Mouse (Mus musculus) embryonic stem cell, embryonic (primary cell): ENCODE measurements around the gene Macf1.
"Not testable (repeated sequence)": the region's sequence is repeated elsewhere in the genome, so short reads cannot be mapped to it uniquely, and the experiment has no call there.

Experiments
- CTCF ChIA-PET, 4 experiments: fragments of 300-600 bp in 2 of 4; fragments of 350-600 bp in 2 of 4; sonication (Branson Sonifier 250); formaldehyde crosslinking; loops; one replicate each; lab custom pipeline; 2022; ENCODE audit warnings: inconsistent platforms in 2 of 4; lab: Charles Lee
- POLR2A ChIA-PET, 4 experiments: fragments of 300-600 bp in 2 of 4; fragments of 350-600 bp in 2 of 4; sonication (Branson Sonifier 250); formaldehyde crosslinking; loops; one replicate each; lab custom pipeline; 2022; ENCODE audit warnings: antibody characterized with exemption in 4 of 4, inconsistent platforms in 1 of 4; lab: Charles Lee

The Macf1 gene

DNA sequence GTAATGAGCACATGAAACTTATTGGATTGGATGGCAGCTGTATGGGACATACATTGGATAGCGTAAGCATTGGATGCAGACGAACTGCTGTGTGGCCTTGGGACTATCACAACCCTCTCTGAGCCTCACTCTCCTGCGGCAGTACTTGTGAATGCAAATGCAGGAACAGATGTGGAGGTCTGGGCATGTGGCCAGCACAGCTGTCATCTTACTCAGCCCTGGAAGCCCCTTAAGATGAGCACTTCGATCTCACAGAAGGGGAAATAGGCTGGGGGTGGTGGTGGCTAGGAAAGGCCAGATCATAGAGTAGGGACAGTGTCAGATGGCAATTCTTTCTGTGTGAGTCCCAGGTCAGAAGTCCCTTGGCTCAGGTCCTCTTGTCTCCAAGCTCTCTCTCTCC is 346.5 kb downstream of the Macf1 start:
- POLR2A ChIA-PET: interaction anchor here in 2 of 4 experiments (1.5 to 2.3 kb wide), 2 partner anchors 10 to 180 kb away, joined by 3 to 8 read pairs; no protein-coding TSS in a partner anchor
- CTCF ChIA-PET: interaction anchor here in 3 of 4 experiments (0.7 to 1.3 kb wide), 4 partner anchors 32 to 121 kb away, joined by 3 to 4 read pairs (median 4); no protein-coding TSS in a partner anchor

- POLR2A ChIA-PET: interaction anchor here in 3 of 4 experiments (0.5 to 1.6 kb wide), 15 partner anchors 9 to 224 kb away, joined by 3 to 10 read pairs (median 3); no protein-coding TSS in a partner anchor
Observed at GRCm38 (mm10) chr4:123335796-123336585, 348.2 kb downstream of the Macf1 start.

GRCm38 (mm10) chr4:123335244-123335643 is 348.9 kb downstream of the Macf1 start:
- CTCF ChIA-PET: interaction anchor here in 3 of 4 experiments (0.5 to 1.3 kb wide), 5 partner anchors 28 to 298 kb away, joined by 3 read pairs; no protein-coding TSS in a partner anchor
- POLR2A ChIA-PET: interaction anchor here in 2 of 4 experiments (0.7 to 5.7 kb wide), 12 partner anchors 8 to 477 kb away, joined by 3 to 48 read pairs (median 3); partner anchors contain the start of gene Bmp8a (in 1 of the 2)

More at GRCm38 (mm10) chr4:123335796-123336585, 348.2 kb downstream of the Macf1 start:
- CTCF ChIA-PET: interaction anchor here (0.5 to 1.7 kb wide), 8 partner anchors 29 to 364 kb away, joined by 3 to 7 read pairs (median 4); no protein-coding TSS in a partner anchor

GRCm38 (mm10) chr4:123334177-123334576 is 350.0 kb downstream of the Macf1 start:
- ChIA-PET CTCF (interaction anchor here in 3 of 4 experiments (0.6 to 1.8 kb wide), 7 partner anchors 8 to 730 kb away, joined by 3 to 9 read pairs (median 3); partner anchors contain the start of genes Bmp8a (in 1 of the 3) and Oxct2a (in 1 of the 3)), POLR2A (interaction anchor here in 3 of 4 experiments (0.6 to 5.7 kb wide), 11 partner anchors 8 to 314 kb away, joined by 3 to 48 read pairs (median 3); partner anchors contain the start of genes Bmp8a (in 2 of the 3) and Oxct2a (in 1 of the 3))

DNA sequence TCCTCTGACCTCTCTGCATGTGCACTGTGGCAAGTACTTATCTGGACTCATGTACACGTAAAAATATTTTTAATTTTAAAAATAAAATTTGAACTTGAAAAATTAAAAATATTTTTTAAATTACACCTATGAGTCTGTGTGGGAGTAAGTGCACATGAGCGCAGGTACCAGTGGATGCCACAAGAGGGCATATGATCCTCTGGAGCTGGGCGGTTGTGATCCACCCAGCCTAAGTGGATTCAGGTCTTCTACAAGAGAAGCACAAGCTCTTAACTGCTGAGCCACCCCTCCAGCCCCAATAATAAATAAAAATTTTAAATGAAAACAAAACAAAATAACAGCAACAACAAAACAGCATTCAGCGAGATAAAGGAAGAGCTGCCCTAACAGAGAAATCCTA is 351.0 kb downstream of the Macf1 start:
- CTCF ChIA-PET: interaction anchor here in 3 of 4 experiments (0.6 to 1.8 kb wide), 10 partner anchors 9 to 60 kb away, joined by 3 to 9 read pairs (median 4); partner anchors contain the start of genes Bmp8a (in 1 of the 3) and Oxct2a (in 1 of the 3)

GRCm38 (mm10) chr4:123331961-123332360 is 352.2 kb downstream of the Macf1 start:
- ChIA-PET POLR2A (interaction anchor here in 3 of 4 experiments (0.8 to 5.7 kb wide), 17 partner anchors 8 to 358 kb away, joined by 3 to 48 read pairs (median 4); partner anchors contain the start of gene Bmp8a (in 2 of the 3)), CTCF (interaction anchor here (0.5 to 1.6 kb wide), 6 partner anchors 9 to 333 kb away, joined by 3 to 6 read pairs (median 4); no protein-coding TSS in a partner anchor)

More for the DNA sequence above, 351.0 kb downstream of the Macf1 start:
- POLR2A ChIA-PET: interaction anchor here in 3 of 4 experiments (0.6 to 5.7 kb wide), 9 partner anchors 9 to 322 kb away, joined by 3 to 48 read pairs (median 3); partner anchors contain the start of genes Bmp8a (in 2 of the 3), Oxct2a (in 1 of the 3) and Ppie (in 1 of the 3)

DNA sequence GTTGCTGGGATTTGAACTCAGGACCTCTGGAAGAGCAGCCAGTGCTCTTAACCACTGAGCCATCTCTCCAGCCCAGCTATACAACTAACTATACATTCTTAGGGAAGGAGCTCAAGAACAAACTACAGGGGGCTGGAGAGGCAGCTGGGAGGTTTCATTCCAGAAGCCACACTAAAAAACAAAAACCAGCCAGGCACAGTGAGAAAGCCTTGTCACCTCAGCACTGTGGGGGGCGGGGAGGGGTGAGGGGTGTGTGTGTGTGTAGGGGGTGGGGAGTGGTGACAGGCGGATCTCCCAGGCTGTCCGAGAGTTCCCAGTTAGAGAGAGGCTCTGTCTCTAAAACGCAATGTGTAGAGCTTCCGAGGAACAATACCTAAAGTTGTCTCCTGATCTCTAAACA is 352.8 kb downstream of the Macf1 start:
- POLR2A ChIA-PET: interaction anchor here (0.6 to 5.7 kb wide), 26 partner anchors 9 to 480 kb away, joined by 3 to 48 read pairs (median 3); partner anchors contain the start of gene Bmp8a (in 2 of the 4)
- CTCF ChIA-PET: interaction anchor here (0.6 to 1.6 kb wide), 12 partner anchors 9 to 410 kb away, joined by 3 to 7 read pairs (median 4); no protein-coding TSS in a partner anchor

DNA sequence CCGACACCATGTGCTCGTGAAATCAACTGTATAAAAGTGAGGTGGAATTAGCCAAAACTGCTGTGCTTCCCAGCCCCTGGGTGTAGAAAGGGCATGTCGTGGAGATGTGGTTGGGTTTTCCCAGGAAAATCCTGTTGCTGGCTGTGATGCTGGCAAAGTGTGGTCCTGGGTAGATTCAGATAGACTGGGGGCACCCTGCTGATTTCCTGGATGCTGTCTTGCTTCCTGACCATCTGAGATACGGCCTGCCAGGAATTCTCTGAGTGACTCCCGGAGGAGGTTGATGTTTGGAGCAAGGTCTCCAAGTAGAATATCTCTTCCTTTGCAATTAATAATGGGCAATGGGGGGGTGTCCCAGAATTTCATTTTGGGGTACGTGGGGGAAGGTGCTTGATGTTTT is 355.2 kb downstream of the Macf1 start:
- ChIA-PET POLR2A (interaction anchor here in 2 of 4 experiments (0.6 to 2.9 kb wide), 3 partner anchors 14 to 137 kb away, joined by 3 to 13 read pairs (median 3); partner anchors contain the start of gene Bmp8a (in 1 of the 2)), CTCF (interaction anchor here in 1 of 4 experiments (0.7 kb wide), 1 partner anchor 11 kb away, joined by 4 read pairs; no protein-coding TSS in a partner anchor)

DNA sequence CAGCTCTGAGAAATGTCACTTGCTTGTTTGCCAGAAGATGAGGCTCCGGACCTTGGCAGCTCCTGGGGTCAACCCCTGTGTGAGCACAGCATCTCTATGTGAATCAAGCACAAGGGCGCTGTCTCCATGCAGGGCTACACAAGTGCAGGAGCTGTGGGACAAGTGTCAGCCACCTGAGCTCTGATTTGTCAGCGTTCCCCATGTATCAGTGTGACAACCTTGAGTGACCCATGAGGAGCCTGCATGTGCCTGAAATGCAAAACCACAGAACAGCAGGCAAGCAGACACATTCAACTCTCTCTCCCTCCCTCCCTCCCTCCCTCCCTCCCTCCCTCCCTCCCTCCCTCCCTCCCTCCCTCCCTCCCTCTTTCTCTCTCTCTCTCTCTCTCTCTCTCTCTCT is 356.5 kb downstream of the Macf1 start:
- ChIA-PET CTCF (interaction anchor here in 1 of 4 experiments (1.4 kb wide), 1 partner anchor 22 kb away, joined by 4 read pairs; no protein-coding TSS in a partner anchor), POLR2A (interaction anchor here in 2 of 4 experiments (0.6 to 2.9 kb wide), 14 partner anchors 9 to 1429 kb away, joined by 3 to 13 read pairs (median 4); partner anchors contain the start of gene Bmp8a (in 1 of the 2))

GRCm38 (mm10) chr4:123326087-123326486 is 358.1 kb downstream of the Macf1 start:
- POLR2A ChIA-PET: interaction anchor here in 2 of 4 experiments (0.9 to 2.3 kb wide), 7 partner anchors 10 to 44 kb away, joined by 4 to 9 read pairs (median 5); no protein-coding TSS in a partner anchor
- CTCF ChIA-PET: no interaction called here

DNA sequence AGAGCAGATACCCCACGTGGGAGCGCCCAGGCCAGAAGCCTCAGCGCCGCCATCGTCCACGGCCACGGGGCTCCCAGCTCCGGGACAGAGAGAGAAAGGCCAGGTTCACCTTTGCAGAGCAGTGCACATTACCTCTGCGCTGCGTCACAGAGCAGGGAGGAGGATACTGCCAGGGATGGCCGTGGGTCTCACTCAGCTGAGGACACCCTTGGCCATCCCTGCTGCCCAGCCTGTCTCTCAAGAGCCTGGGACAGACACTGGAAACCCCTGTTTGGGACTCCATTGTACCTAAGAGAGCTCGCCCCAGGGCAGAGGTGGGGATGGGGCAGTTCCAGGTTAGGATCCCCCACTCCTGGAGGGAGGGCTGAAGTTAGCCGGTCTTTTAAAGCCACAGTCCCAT is 360.6 kb downstream of the Macf1 start, which contains the start of gene Oxct2a:
Oxct2a (minus strand) TSS at position 101 of the 400 bp plus-strand sequence.
- ChIA-PET CTCF (interaction anchor here in 3 of 4 experiments (0.6 to 1.3 kb wide), 5 partner anchors 10 to 508 kb away, joined by 3 to 4 read pairs (median 4); partner anchors contain the start of gene Oxct2b (in 1 of the 3)), POLR2A (interaction anchor here in 3 of 4 experiments (0.6 to 1.2 kb wide), 8 partner anchors 10 to 207 kb away, joined by 3 to 5 read pairs (median 3); partner anchors contain the start of gene Oxct2b (in 1 of the 3))

DNA sequence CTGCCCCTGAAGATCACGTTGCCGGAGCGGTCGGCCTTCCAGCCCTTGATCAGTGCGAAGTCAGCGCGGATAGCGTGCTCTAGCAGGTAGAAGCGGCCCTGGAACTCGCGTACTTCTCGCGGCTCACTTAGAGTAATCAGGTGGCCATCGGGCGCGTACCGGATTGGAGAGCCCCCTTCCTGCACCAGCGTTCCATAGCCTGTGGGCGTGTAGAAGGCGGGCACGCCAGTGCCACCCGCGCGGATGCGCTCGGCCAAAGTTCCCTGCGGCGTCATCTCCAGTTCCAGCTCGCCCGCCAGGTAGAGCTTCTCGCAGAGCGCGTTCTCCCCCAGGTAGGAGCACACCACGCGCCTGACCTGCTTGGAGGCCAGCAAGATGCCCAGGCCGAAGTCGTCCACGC is 361.2 kb downstream of the Macf1 start:
- CTCF ChIA-PET: not testable (repeated sequence)
- POLR2A ChIA-PET: interaction anchor here in 2 of 4 experiments (1.1 to 1.2 kb wide), 2 partner anchors 11 to 38 kb away, joined by 3 to 5 read pairs; no protein-coding TSS in a partner anchor

DNA sequence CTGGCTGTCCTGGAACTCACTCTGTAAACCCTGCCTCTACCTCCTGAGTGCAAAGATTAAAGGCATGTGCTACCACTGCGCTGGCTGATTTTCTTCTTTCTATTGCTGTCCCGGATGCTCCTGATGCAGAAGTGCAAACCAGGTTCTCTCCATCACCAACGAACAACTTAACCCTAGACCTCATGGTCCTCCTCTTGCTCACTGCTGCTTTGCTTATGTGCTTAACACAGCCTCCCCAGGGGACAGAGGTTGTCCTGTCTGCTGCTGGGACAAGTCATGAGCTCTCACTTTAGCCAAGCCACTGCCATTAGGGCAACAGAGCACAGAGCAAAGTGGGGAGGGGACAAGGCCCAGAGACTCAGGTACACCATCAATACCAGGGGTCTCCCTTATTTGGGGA is 369.7 kb downstream of the Macf1 start:
- POLR2A ChIA-PET: interaction anchor here in 2 of 4 experiments (0.5 to 1.5 kb wide), 5 partner anchors 9 to 174 kb away, joined by 3 to 5 read pairs (median 4); partner anchors contain the start of genes Bmp8a (in 1 of the 2) and Ppie (in 1 of the 2)
- CTCF ChIA-PET: interaction anchor here in 2 of 4 experiments (0.5 to 2.2 kb wide), 3 partner anchors 9 to 1532 kb away, joined by 3 to 10 read pairs (median 3); no protein-coding TSS in a partner anchor

GRCm38 (mm10) chr4:123313010-123313409 is 371.1 kb downstream of the Macf1 start:
- ChIA-PET POLR2A (interaction anchor here in 1 of 4 experiments (0.5 to 2.3 kb wide), 6 partner anchors 9 to 119 kb away, joined by 3 to 8 read pairs (median 4); no protein-coding TSS in a partner anchor), CTCF (interaction anchor here in 1 of 4 experiments (0.7 to 2.2 kb wide), 2 partner anchors 33 to 79 kb away, joined by 3 to 7 read pairs; no protein-coding TSS in a partner anchor)

- CTCF ChIA-PET: interaction anchor here in 3 of 4 experiments (0.6 to 2.2 kb wide), 7 partner anchors 19 to 219 kb away, joined by 3 to 7 read pairs (median 3); no protein-coding TSS in a partner anchor
- POLR2A ChIA-PET: interaction anchor here in 2 of 4 experiments (0.6 to 2.3 kb wide), 10 partner anchors 12 to 151 kb away, joined by 3 to 8 read pairs (median 4); partner anchors contain the start of genes Bmp8a (in 1 of the 2) and Oxct2a (in 1 of the 2)
Observed at GRCm38 (mm10) chr4:123311845-123312244, 372.3 kb downstream of the Macf1 start.

- POLR2A ChIA-PET: interaction anchor here in 2 of 4 experiments (0.8 to 3.5 kb wide), 7 partner anchors 12 to 83 kb away, joined by 4 to 33 read pairs (median 7); partner anchors contain the start of gene Bmp8a (in 1 of the 2)
- CTCF ChIA-PET: interaction anchor here in 3 of 4 experiments (0.5 to 3.3 kb wide), 4 partner anchors 8 to 84 kb away, joined by 3 to 18 read pairs (median 4); no protein-coding TSS in a partner anchor
Observed at GRCm38 (mm10) chr4:123308292-123308691, 375.9 kb downstream of the Macf1 start.
